Mouse (Mus musculus) right cerebral cortex, adult 2 months (tissue): ENCODE results near the gene Lgr5.

Experiments used
- DNase-seq, 2 experiments: peaks; one replicate each; pipeline ENCODE4 v3.0.0; 2021 to 2022; ENCODE audit warnings: low spot score in 2 of 2

The Lgr5 gene

DNA sequence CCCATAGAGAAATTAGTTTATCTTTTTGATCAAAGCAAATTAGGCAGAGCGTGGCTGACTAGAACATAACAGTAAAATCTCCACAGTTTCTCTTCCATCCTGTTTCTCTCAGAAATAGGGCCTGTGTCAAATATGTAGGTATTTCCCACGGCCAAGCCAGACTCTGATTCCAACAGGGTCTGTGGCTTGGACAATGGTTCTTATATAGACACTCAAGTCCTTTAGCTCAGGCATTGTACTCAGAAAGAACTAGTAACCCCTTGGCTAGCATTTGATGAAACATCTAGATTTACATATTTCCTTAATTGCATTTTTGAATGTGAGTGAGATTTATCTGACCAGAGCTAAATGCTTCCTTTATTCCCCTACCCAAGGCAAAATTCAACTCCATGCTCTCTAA is 17.0 kb downstream of the Lgr5 start:
- no peak for DNase-seq

DNA sequence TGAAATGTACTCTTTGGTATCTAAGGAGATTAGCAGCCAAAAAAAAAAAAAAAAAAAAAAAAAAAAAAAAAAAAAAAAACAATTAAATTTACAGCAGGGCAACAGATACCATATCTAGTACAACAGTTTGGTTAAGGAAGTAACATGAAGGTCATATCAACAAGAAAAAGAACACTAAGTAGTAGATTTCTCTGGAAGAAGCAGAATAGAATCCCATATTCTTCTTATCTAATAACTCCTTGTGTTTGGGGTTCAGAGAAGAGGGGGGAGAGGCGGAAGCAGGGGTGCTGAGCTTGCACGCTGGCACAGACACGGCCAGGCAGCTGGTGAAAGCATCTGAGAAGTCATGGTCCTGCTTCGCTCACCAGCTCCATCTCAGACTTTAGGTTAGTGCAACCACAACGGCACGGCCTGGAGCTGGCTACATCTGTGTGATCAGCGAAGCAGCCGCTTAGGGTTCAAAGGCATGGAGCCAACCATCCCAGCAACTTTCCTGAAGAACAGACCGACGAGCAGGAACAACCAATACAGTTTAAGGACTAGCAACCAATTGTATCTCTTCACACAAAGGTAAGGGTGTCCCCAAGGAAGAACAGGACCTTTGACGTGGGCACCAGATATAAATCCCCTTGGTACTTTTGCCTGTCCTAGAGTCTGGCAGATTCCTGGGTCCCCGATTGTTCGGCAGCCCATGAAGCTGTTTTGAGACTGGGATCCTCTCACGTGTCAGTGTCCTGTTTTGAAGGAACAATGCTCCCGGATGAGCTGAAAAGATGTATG is 17.7 kb downstream of the Lgr5 start, which contains the start of gene A930009A15Rik:
Gene A930009A15Rik (plus strand): TSS at position 275 of the 780 bp plus-strand sequence.
- no peak for DNase-seq

DNA sequence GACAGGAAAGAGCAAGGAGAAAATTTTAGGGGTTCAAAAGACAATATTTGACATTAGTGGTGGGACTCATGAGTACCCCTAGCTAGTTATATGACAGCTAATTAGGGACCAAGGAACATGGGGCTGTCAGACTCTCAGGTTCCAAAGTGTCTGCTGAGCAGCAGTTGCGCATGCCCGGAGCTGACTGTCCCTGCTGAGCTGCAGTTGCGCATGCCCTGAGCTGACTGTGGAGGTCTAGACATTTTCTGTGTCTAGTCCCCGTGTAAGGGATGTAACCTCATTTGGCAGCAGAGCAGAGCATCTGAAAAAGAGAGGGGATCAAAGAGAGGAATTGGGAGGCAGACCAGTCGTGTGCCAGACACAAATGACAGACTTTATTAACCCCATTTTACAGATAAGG is 23.6 kb downstream of the Lgr5 start:
- DNase-seq, result no peak

DNA sequence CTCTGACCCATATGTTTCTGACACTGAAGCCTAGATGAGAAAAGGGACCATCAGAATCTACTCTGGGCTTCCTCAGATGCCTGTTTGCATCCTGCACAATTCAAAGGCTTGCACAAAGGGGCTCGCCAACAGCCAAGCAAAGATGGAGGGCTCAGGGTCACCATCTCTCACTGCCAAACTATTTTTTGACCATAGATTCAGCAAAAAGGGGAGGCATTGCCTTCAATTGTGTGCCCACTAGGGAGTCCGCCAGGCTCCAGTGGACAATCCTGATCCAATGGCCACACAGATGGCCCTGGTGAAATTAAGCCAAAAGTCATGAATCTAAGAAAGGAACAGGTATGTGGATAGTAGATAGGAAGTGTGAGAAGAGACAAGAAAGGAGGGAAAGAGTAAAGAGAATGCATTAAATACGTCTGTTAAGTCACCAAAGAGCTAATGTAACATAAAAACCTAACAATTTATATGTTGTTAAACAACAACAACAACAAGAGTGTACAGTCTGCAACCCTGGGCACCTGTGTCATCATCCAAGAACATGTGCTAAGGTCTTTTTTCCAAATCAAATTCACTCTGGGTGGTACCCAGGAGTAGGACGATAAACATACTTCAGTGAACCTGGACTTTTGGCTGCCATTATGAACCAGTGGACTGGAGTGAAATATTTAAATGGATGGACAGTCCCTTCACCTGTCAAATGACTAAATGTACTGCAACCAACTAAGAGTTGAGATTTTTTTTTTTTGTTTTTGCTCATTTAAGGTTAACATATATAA is 24.5 kb downstream of the Lgr5 start:
- DNase-seq, result no peak

DNA sequence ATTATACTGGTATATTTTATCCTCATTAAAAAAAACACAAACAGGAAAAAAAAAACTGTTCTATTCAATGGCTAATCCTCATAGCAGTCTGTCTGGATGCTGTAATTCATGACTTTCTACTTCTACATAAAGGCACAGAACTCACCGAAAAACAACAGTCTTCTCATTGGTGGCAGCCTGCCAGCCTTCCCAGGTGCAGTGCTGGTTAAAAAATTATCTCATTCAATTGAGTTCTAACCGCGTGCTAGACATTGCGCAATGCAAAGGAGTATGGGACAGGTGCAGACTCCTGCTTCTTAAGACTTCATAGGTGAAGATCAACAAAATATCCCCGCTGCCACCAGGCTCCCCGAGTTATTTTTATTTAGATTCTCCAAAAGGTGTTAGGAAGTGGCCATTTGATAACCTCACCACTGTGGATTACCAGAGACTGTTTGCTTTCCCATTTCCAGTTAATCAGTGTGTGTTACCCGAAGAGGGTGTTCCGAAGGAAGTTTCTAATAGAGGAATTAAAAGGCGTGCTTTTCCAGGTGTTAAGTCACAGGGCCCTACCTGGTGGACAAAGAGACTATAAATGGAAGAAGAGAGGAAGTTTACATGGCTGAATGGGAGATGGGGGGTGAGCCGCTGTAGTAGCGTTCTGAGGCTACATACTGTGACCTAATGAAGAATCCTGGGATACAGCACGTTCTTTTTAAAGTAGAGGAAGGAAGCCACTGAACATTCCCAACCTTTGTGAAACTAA is 26.3 kb downstream of the Lgr5 start:
- no peak for DNase-seq

DNA sequence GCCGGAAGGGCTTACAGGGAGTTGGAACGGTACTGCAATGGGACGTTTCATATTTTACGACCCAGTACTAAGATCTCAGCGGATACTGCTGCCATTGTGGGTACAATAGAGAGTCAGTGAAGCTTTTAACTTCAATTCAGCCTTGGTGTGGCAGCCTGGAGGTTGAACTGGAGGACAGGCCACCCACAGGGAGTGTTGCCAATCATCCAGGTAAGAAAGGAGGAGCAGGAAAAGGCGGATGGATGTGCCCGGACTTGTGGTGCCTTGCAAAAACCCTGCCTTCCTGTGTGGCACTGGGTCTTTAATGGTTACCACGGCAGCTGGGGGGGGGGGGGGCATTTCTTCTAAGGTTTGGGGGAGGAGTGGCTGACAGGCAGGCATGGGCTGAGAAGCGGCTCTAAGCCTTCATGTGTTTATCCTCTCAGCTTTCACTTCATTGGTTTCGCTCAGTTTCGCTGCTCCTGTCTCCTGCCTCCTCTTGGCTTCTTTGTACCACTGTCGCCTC is 30.8 kb downstream of the Lgr5 start:
- no peak for DNase-seq

DNA sequence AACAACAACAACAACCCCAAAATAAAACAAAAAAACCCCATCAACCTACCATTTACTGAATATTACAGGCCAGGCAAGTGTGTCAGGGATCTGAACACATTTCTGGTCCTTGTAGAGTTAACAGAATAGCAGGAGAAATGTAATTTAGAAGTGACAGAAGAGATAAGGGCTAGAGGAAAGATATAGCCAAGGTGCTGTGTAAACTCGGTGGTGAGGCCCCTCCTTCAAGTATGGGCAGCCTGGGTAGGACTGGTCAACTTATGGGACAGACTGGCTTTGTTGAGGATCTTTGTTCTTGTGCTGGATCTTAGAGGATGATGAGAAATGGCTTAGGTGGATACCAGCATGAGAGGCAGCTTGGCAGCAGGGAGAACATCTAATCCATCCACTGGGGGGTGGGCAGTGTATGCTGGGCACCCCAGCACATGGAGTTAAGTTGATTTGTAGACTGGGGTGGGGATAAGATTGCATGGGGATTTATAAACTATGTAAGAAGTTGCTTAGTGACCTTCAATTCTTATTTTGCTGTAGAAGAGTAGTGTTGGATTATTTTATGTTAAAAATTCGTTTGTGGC is 32.3 kb downstream of the Lgr5 start:
- no peak for DNase-seq

DNA sequence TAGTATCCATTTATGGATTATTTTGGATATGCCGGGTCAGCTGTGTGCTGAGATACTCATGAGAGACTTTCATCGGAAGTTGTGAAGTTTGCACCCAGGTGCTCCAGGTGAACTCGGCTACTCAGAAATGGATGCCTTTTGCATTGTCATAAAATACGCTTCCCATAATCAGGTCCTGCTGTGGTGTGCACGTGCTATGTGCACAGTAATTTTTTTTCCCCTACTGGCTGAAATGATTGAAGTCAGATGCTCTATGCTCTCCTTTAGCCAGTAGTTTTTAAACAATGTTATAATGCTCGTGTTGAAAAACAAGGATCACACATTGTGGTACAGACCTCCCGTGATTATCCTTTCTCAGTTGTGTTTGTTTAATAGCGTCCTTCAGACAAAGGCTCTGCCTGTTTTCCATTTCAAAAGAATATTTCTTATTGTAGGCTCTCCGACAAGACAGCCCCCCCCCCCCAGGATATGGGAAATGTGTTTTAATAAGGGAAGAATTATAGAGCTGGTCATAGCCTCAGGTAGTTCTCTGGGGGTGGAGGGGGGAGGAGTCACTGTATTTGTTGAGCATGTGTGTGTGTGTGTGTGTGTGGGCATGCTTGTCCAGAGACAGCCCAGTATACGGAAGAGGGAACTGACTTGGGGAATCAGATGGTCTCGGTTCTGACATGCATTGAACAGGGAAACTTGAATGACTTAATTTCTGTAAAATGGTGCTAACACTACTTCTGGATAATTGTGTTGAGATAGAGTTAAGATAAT is 34.0 kb downstream of the Lgr5 start:
- no peak for DNase-seq

DNA sequence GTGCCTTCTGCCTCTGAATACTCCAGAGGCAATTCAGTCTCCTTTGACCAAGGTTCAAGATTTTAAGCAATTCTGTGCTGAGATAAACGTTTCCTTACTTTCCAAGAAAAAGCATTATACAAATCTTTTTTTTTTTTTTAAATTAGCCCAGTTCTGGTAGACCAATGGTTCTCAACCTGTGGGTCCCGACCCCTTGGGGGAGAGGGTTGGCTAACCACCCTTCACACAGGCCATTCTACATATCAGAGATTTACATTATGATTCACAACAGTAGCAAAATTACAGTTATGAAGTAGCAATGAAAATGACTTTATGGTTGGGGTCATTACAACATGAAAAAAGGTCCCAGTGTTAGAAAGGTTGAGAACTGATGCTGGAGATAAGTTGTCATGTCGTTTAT is 36.5 kb downstream of the Lgr5 start:
- DNase-seq, result no peak

DNA sequence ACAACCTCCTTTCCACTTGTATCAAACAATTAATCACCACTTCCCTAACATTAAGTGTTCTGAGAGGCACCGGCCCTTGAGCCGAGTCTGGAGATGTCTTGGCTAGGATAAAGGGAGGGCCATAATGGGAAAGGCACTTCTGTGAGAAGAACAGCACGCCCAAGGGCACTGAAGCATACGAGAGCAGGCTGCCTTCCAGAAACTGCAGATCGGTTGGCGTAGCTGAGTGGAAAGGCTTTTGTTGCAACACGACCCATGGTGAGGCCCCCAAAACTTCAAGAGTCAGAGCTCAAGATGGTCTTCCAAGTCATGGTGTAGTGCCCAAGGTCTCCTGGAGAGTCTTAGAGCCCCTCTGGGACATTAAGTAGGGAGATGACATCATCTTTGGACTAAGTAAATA is 37.3 kb downstream of the Lgr5 start:
- DNase-seq, result no peak

DNA sequence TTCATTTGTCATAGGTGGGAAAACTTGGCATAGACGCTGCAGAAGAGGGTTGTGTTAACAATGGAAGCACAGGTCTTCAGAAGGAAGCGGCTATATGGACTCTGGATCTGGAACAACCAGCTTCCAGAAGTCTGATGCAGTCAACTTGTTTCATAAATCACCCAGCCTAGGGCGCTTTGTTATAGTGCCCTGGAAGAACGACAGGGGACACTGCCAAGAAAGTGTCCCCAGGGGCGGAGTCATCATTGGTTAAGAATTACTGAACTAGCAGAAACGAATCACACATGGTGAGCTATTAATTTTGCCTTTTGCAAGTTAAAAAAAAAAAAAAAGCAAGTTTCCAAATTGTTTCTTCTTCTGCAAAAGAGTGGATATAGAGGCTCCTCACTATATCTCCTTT is 44.7 kb downstream of the Lgr5 start:
- DNase-seq, result no peak

DNA sequence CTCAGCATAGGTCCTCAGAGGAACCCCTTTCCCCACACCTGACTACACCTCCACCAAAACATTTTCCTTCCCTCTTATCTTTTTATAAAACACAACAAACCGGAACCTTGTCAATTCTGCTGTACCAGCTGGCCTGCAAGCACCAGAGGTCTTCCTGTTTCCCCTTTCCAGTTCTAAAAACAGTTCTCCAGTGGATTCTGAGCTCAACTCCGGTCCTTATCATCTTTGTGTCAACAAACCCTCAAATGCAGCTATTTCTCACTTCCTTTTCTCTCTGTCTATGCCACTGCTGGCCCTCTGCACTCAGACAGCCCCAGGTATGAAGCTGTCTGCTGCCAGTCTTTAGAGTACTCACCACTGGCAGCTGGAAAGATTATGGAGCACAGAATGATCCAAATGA is 56.8 kb downstream of the Lgr5 start:
- DNase-seq, result no peak

DNA sequence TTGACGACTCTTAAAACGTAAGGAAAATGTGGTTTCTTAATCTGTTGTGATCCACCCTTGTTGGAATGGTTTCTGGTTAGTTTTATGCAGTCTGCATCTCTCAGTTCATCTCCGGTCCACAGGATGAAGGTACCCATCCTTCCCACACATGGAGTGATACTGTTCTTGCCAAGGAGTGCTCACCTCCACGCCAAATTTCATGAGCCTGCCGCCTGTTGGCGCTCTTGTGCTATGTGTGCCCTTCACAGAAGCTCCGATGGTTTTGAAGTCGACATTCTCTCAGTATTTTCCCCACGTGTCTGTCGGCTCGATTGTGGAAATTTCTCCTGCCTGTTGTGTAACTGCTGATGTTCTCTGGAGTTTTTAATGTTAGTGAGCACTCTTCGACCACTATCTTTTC is 57.8 kb downstream of the Lgr5 start:
- DNase-seq, result no peak

DNA sequence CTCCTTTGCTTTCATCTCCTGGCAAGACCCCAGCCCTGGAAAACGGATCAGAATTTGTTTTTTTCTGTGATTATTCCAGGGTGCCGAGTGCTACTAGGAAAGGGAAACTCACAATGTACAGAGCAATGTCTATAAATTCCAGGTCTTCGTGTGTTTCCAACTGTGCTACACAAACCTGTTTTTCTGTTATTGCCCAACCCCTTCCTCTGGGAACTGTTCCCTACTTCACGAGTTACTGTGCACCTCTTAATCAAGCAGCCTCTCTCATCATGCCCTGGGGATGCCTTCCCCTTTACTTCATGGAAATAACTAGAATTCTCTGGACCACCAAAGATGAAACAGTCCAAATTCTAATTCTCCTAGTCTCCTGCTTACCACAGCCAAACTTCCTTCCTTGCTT is 58.7 kb downstream of the Lgr5 start:
- no peak for DNase-seq

DNA sequence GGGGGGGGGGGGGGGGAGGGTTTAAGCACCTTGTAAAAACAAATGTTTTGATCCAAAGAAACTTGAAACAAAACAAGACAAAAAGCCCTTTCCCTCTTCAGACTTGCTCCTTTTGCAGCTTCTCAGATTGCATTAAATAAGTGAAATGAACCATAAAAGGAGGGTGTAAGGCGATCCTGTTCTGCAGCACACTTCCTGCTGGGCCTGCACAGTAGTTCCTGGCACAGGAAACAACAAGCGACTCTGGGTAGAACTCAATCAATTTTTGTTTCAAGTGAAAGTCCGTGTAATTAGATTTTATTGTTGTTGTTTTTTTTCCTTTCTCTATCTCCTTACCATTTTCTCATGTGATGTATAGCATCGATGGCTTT is 66.5 kb downstream of the Lgr5 start:
- DNase-seq, result no peak

DNA sequence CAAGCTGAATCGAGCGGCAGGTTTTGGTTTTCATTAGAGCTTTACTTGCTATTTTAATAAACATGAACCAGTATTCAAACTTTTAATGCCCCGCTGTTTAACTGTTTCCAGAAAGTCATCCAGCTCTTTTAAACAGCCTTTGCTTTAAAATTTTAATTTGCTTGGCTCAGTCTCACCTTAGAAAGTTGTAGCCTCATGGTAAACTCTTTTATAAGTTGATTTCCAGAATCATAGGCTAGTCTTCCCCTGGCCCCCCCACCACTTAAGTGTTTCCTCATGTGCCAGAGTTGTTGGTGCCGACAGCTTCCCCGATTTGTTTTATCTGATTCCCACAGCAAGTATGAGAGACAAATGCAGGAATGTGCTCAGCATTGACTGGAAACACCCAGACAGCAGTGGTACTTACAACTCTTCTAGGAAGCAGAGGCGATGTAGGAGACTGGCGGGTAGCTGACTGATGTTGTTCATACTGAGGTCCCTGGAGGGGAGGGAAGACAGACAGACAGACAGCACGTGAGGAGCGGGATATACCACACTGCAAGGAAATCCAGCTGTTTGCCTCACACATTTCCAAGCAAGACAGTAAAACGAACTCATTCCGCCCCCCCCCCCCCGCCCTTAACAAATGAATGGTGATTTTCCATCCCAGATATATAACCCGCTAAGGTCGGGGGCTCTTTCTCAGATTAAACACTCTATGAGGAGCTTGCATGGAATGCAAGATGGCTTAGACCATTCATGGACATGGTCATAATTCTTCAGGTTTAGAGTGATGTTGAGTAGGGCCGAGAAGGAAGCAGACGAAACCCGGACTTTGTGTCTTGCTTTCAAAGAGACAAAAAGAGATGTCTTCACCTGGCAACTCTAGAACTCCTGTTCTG is 67.1 kb downstream of the Lgr5 start:
- DNase-seq, result no peak

DNA sequence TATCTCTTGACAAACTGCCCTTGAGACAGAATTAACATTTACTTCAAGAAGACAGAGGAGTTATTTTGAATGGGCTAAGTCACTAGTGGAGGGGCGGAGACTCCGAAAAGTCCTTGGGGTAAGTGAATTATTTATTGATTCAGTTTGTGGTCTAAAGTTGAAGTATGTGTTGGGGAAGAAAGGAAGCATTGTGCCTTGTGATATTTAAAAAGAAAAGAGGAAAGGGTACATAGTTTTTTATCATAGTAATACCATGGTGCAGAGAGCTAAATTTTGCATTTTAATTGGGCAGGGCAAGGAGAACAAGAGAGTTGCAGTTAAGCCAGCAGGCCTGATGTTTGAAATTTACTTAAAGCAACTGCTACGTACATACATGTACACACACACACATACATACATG is 68.7 kb downstream of the Lgr5 start:
- DNase-seq, result no peak

DNA sequence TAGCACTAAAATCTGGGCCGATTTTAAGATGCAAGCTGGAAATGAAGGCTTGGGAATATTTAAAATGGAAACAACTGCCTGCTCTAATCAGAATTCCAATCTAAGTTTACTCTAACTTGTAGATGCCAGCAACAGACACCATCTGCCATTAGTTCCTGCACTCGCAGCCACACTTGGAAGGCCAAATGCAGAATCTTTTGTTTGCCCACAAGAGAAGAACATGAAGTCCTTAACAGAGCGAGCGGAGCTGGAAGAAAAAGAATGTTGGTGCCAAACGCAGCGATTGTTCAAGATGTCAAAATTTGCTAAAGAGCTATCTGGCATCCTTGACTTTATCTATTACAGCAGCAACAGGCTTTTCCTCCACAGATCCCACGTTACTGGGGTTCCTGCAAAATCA is 72.1 kb downstream of the Lgr5 start:
- DNase-seq, result peak in 1 of 2 experiments; percentile 5

DNA sequence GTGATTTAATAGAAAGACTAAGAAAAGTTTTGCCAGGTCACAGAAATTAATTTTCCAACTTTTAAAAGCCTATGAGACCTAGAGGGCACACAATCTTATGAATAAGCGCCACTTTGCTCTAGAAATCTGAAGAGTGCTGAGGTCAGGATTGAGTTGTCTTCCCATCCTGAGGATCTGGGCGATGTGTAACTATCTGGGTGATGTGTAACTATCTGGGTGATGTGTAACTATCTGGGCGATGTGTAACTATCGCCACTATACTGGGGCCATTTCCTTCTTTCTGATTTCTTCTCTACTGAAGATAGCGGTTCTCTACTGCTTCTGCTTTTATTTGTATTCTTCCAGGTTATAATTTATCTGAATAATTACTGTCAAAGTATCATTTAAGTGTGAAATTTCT is 76.6 kb downstream of the Lgr5 start:
- DNase-seq, result no peak

DNA sequence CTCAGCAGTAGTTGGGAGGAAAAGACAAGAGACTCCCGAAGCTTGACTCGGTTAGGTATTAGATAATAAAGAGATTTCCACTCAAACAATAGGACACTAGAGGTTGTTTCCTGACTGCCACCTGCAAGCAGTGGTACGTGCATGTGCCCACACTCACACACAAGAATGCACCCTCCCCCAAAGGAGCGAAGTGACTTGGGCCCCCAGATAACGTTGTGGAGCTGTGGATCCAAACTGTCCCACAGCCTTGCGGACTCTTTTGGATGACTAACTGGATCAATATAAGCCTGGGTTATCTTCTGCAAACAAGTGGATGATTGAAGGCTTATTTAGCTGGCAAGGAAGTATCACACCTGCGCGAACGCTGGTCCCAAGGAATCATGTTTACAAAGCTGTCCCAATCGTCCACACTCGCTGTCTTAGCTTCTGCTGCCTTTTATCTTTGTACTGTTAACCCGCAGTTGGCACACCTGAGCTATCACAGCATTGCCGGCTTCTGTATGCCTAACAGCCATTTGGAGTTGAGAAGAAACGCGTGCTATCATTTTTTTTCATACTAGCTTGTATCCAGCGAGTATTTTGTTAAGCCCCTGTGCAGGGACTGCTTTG is 81.8 kb downstream of the Lgr5 start:
- DNase-seq, result no peak
